Mouse (Mus musculus) midbrain, embryonic 10.5 days (tissue): ENCODE results near the gene Tnpo2. TPM values are rescaled to one million over a fixed set of nuclear protein-coding genes. Genes with fewer than 3 reads are reported as not detected.

Experiments used
- DNase-seq: peaks from one replicate; pipeline ENCODE4 v3.0.0-alpha.2; 2017; ENCODE audit warnings: low spot score
- H3K27ac ChIP-seq: fragments of 300-500 bp; sonication (generic); replicated peaks from 2 replicates; pipeline ENCODE4 v1.5.1; 2016; ENCODE audit warnings: mild to moderate bottlenecking
- H3K27me3 ChIP-seq: fragments of 300-500 bp; sonication (generic); 2 replicates; pipeline ENCODE4 v1.6.1; 2016; ENCODE audit warnings: low read depth, mild to moderate bottlenecking; ENCODE audit not compliant: poor library complexity, severe bottlenecking
- H3K36me3 ChIP-seq: fragments of 300-500 bp; sonication (generic); 2 replicates; pipeline ENCODE4 v1.6.1; 2016; ENCODE audit warnings: mild to moderate bottlenecking, moderate library complexity
- H3K4me1 ChIP-seq: fragments of 300-500 bp; sonication (generic); 2 replicates; pipeline ENCODE4 v1.6.1; 2016
- H3K4me3 ChIP-seq: fragments of 300-500 bp; sonication (generic); 2 replicates; pipeline ENCODE4 v1.5.1; 2016; ENCODE audit warnings: mild to moderate bottlenecking, moderate library complexity
- H3K9me3 ChIP-seq: fragments of 300-500 bp; sonication (generic); replicated peaks from 2 replicates; pipeline ENCODE4 v1.6.1; 2016; ENCODE audit warnings: mild to moderate bottlenecking
- WGBS: fragments of 180-500 bp; shearing (Covaris S2); methylation state at CpG from one replicate; pipeline ENCODE4 v1.1.7; 2016; 5-methylcytosine and 5-hydroxymethylcytosine counted together
- polyA plus RNA-seq: library from polyadenylated mRNA; unstranded; fragments of >200 nt; fragmentation: Nextera tagmentation; extraction: Ambion mirVana; gene quantifications from 2 replicates; pipeline ENCODE4 v1.2.1, GENCODE M21; 2016

Tnpo2 gene
- polyA plus RNA-seq, result 28.6 and 34.9 TPM in 2 replicates

DNA sequence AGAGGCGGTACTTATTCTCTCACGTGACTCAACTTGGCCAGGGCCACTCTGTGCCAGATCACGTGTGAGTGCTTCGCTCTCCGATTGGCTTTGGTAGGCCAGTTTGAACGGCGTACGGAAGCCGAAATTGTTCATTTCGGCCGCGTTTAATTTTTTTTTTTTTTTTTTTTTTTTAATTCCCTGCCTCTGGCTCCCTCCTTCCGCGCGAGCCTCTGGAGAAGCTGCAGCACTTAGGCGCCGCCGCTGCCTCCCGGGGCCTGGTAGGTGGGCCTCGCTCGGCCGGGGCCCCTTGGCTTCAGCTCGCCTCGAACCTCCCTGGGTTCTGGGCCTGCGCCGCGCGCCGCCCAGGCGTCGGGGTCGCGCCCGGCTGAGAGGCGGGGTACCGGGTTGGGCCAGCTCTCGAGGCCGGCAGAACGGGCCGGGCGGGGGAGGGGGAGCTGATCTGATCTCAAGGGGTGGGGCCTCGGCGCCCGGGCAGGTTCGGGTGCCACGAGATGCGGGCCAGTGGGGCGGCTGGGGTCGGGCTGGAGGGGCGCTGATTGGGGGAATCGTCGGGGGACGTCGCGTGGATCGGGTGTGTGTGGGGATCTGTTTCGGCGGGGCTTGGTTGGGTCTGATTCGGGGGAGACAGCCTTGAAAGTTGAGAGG is at the start of gene Tnpo2:
Gene Tnpo2 (plus strand): TSS at position 198 of the 648 bp plus-strand sequence.
- Histone ChIP-seq H3K9me3 (no peaks in the 10 kb centered on the region), H3K36me3 (peaks cover 50% of the 10 kb centered on the region), H3K27me3 (no peaks in the 10 kb centered on the region), H3K4me3 (peak within 1 kb of the TSS; percentile 76), H3K27ac (peak within 1 kb of the TSS; percentile 99), H3K4me1 (peaks cover 38% of the 10 kb centered on the region)
- peak; percentile 90 for DNase-seq
- under 1% methylated on average over 58 of the region's 59 CpGs for WGBS

DNA sequence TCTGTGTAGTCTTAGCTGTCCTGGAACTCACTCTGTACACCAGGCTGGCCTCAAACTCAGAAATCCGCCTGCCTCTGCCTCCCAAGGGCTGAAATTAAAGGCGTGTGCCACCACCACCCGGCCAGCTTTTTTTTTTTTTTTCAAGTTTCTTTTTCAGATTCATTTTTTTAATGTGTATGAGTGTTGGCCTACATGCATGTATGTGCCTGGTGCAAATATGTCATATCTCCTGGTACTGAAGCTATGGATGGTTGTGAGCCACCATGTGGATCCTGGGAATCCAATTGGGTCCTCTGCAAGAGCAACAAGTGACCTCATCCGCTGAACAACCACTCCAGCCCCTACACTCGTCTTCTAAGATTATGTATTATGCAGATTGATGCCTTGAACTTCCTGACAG is 49.3 kb upstream of the Tnpo2 start:
- no peak for DNase-seq
- peaks cover 47% of the 10 kb centered on the region for H3K4me1 ChIP-seq
- H3K27me3 ChIP-seq, result peaks cover 71% of the 10 kb centered on the region
- no peak overlapping the region for H3K27ac ChIP-seq
- no peaks in the 10 kb centered on the region for H3K36me3 ChIP-seq
- H3K9me3 ChIP-seq, result no peaks in the 10 kb centered on the region
- 86% methylated on average over 5 of the region's 5 CpGs for WGBS
- no peak overlapping the region for H3K4me3 ChIP-seq

DNA sequence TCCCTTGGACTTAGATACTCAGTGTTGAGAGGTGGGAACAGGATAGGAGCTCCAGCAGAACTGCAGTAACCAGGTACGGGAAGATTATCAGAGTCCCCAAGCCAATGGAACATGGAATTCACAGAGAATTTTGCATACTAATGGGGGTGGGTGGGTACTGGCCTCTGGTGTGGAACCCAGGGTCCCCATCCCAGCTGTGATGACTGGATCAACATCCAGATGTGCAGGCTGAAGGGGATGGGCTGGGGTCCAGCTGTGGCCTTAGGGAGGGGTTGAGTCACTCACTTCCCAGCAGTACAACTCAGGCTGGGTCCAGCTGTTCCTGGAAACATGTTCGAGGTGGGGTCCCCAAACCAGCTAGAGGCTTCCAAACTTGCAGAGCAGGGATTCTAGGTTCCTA is 48.8 kb upstream of the Tnpo2 start:
- peaks cover 47% of the 10 kb centered on the region for H3K4me1 ChIP-seq
- H3K27ac ChIP-seq, result no peak overlapping the region
- no peaks in the 10 kb centered on the region for H3K36me3 ChIP-seq
- no peak for DNase-seq
- H3K27me3 ChIP-seq, result peaks cover 69% of the 10 kb centered on the region
- H3K4me3 ChIP-seq, result no peak overlapping the region
- 80% methylated on average over 2 of the region's 2 CpGs for WGBS
- no peaks in the 10 kb centered on the region for H3K9me3 ChIP-seq

DNA sequence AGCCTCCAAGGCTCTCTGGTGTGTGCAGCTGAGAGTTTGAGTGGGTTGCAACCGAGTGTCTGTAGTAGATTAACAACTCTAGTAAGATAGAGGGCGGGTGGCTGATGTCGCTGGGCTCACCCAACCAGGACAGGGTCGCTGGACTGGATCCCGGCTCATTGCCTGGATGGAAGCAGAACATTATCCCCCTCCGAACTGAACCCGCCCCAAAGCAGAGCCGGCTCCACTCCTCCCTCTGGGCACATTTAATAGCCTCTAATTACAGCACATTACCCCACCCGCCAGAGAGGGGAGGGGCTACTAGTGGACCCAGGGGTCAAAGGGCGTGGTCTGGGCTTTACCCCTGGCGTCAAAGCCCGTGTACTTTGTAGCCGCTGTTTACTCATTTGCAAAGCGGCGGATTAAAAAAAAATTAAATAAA is 47.4 kb upstream of the Tnpo2 start:
- Histone ChIP-seq H3K4me1 (peaks cover 45% of the 10 kb centered on the region), H3K9me3 (no peaks in the 10 kb centered on the region), H3K36me3 (no peaks in the 10 kb centered on the region), H3K27ac (no peak overlapping the region), H3K27me3 (peaks cover 60% of the 10 kb centered on the region), H3K4me3 (peak overlapping the region; percentile 72)
- WGBS, result 16% methylated on average over 15 of the region's 15 CpGs
- no peak for DNase-seq

DNA sequence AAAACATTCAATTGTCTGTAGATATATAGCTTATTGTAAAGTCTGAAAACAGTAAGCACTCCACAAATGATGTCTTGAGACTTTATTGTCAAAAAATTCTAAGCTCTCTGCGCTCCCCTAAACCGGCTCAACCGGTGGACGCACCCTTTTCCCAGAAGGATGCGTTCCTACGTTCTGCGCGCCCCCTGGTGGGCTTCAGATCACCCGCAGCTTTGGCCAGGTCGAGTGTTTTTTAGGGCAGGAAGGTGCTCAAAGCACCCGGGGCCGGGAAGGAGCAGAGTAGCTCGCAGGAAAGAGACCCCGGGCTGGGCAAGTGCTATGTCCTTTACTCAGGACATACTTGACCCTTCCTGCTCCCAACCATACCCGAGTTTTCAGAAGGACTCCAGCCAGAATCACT is 46.9 kb upstream of the Tnpo2 start:
- peak; percentile 90 for DNase-seq
- Histone ChIP-seq H3K27me3 (peaks cover 60% of the 10 kb centered on the region), H3K4me1 (peaks cover 40% of the 10 kb centered on the region), H3K4me3 (peak overlapping the region; percentile 72), H3K9me3 (no peaks in the 10 kb centered on the region), H3K36me3 (no peaks in the 10 kb centered on the region), H3K27ac (peak overlapping the region; percentile 88)
- under 1% methylated on average over 15 of the region's 15 CpGs for WGBS

DNA sequence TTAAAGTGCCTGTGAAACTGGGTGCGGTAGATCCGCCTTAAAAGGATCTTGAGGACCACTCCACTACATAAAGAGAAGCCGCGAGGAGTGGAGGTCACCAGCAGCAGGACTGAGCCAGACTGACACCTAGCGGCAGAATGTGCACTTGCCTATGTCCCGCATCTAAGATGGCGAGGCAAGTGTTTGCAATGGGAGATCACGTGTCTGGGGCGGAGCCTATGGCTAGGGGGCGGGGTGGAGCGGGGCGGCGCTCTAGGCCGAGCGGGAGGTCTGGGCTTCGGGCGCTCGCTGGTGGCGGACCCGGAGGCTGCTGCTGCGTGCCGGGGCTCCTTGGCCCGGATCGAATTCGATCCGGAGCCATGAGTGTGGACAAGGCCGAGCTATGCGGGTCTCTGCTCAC is 46.4 kb upstream of the Tnpo2 start, which contains the start of gene Hook2:
Gene Hook2 (plus strand): TSS at position 255 of the 400 bp plus-strand sequence.
- peak; percentile 96 for DNase-seq
- Histone ChIP-seq H3K36me3 (no peaks in the 10 kb centered on the region), H3K27ac (peak within 1 kb of the TSS; percentile 88), H3K27me3 (peaks cover 60% of the 10 kb centered on the region), H3K9me3 (no peaks in the 10 kb centered on the region), H3K4me1 (peaks cover 35% of the 10 kb centered on the region), H3K4me3 (peak within 1 kb of the TSS; percentile 72)
- under 1% methylated on average over 28 of the region's 28 CpGs for WGBS

DNA sequence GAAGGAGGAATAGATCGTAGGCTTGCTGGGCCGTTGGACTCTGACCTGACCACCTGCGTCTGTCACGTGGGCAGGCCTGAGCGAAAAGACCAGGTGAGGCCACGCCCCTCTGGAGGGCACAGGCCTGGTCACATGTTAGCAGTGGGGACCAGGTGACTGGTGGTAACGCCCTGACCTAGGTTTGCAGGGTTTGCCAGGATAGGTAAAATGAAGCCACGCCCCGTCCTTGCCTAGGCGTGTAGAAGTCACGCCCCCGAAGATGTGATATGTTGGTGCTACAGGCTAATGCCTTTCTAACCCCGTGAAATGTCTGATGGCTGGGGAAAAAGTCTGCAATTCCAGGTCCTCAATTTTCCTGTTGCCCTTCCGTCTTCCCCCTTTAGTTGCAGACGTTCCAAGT is 45.9 kb upstream of the Tnpo2 start:
- H3K27me3 ChIP-seq, result peaks cover 64% of the 10 kb centered on the region
- H3K9me3 ChIP-seq, result no peaks in the 10 kb centered on the region
- H3K36me3 ChIP-seq, result no peaks in the 10 kb centered on the region
- peak overlapping the region; percentile 88 for H3K27ac ChIP-seq
- peak overlapping the region; percentile 72 for H3K4me3 ChIP-seq
- no peak for DNase-seq
- peaks cover 34% of the 10 kb centered on the region for H3K4me1 ChIP-seq
- 2% methylated on average over 15 of the region's 15 CpGs for WGBS

DNA sequence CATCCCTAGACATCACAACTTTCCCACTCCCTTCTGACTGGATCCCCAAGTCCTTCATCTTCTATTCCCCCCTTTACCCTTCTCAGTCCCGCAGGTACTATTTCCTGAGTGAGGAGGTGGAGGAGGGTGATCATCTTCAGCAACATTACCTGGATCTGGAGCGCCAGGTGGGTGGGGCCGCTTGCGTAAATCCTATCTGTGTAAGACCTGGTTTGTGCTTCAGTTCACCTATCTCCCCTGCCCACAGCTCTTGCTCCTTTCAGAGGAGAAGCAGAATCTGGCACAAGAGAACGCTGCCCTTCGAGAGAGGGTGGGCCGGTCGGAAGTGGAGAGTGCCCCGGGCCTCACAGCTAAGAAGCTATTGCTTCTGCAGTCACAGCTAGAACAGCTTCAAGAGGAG is 42.3 kb upstream of the Tnpo2 start:
- Histone ChIP-seq H3K4me3 (no peak overlapping the region), H3K9me3 (no peaks in the 10 kb centered on the region), H3K27me3 (peaks cover 49% of the 10 kb centered on the region), H3K4me1 (peaks cover 37% of the 10 kb centered on the region), H3K27ac (no peak overlapping the region), H3K36me3 (no peaks in the 10 kb centered on the region)
- WGBS, result 96% methylated on average over 9 of the region's 9 CpGs
- DNase-seq, result no peak

DNA sequence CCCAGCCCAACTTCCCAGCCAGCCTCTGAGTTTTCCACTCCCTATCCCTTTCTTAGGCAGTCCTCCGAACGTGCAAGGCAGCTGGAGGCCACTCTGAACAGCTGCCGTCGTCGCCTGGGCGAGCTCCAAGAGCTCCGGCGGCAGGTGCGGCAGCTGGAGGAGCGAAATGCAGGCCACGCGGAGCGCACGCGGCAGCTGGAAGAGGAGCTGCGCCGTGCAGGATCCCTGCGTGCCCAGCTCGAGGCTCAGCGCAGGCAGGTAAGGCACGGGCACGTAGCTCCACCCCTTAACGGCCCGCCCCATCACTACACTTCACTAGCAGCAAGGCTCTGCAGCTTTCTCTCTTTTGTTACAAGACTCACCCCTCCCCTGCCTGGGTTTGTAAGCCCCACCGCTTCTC is 41.0 kb upstream of the Tnpo2 start:
- Histone ChIP-seq H3K27ac (no peak overlapping the region), H3K27me3 (peaks cover 49% of the 10 kb centered on the region), H3K4me3 (peak overlapping the region; percentile 2; the same call in 1 of the 2 replicates), H3K9me3 (no peaks in the 10 kb centered on the region), H3K4me1 (peaks cover 26% of the 10 kb centered on the region), H3K36me3 (no peaks in the 10 kb centered on the region)
- WGBS, result 26% methylated on average over 25 of the region's 25 CpGs
- DNase-seq, result no peak

DNA sequence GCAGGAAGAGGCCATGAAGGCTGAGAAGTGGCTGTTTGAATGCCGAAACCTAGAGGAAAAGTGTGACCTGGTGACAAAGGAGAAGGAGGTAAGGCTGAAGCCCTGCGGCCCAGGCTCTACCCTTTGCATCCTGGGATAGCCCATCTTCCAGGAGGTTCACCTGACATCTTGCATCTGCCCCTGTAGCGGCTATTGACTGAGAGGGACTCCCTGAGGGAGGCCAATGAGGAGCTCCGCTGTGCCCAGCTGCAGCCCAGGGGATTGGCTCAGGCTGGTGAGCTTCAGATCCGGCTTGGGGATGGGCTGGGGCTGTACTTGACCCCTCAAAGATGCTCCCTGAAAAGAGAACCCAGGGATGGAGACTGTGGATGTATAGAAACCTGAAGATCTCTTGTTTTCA is 39.7 kb upstream of the Tnpo2 start:
- WGBS, result 64% methylated on average over 5 of the region's 5 CpGs
- no peak for DNase-seq

DNA sequence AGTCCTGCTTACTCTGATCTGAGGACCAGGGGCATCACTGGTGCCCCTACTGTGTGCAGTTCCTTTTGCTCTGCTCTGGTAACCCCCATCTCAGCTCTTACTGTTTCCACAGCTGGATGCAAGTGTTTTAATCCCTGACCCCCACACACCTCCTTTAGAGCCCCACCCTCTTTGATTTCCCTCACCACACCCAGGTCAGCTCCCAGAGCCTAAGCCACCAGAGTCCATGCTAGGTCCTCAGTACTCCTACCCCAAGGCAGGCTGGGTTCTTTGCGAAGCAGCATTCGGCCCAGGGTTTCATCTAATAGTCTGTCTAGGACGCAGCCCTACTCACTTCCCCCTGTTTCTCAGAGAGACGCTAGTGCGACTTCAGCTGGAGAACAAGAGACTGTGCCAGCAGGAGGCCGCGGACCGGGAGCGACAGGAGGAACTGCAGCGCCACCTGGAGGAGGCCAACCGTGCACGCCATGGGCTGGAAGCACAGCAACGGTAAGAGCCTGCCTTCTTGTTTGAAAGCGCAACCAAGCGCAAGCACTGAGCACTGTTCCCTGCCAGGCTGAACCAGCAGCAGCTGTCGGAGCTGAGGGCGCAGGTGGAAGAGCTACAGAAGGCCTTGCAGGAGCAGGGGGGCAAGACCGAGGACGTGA is 38.9 kb upstream of the Tnpo2 start:
- no peaks in the 10 kb centered on the region for H3K36me3 ChIP-seq
- H3K27ac ChIP-seq, result peak overlapping the region; percentile 77
- peaks cover 37% of the 10 kb centered on the region for H3K27me3 ChIP-seq
- peak overlapping the region; percentile 41 for H3K4me3 ChIP-seq
- peak; percentile 90 for DNase-seq
- 4% methylated on average over 19 of the region's 19 CpGs for WGBS
- peaks cover 19% of the 10 kb centered on the region for H3K4me1 ChIP-seq
- H3K9me3 ChIP-seq, result no peaks in the 10 kb centered on the region

More for the DNA sequence above, 39.7 kb upstream of the Tnpo2 start:
- no peak overlapping the region for H3K27ac ChIP-seq
- H3K4me1 ChIP-seq, result peaks cover 19% of the 10 kb centered on the region
- H3K4me3 ChIP-seq, result no peak overlapping the region
- peaks cover 41% of the 10 kb centered on the region for H3K27me3 ChIP-seq
- H3K36me3 ChIP-seq, result no peaks in the 10 kb centered on the region
- no peaks in the 10 kb centered on the region for H3K9me3 ChIP-seq

DNA sequence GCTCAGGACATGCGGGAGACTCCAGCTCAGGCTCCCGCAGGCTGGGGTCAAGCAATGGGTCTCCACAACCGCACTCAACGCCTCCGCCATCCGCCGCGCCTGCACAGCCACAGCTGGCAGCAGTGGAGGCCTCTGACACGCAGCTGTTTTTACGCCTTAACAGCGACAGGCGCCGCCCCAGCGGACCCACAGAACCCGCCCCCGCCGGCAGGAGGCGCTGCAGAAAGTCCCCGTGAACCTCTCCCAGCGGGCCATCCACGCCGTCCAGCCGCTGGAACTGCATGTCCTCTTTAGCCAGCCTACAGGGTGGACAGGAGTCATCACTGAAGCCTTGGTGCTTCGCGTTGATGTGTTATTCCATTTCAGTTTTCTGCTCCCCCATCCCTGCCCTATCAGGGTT is 29.0 kb upstream of the Tnpo2 start:
- no peak overlapping the region for H3K27ac ChIP-seq
- H3K36me3 ChIP-seq, result no peaks in the 10 kb centered on the region
- peaks cover 4% of the 10 kb centered on the region for H3K4me1 ChIP-seq
- H3K4me3 ChIP-seq, result no peak overlapping the region
- DNase-seq, result no peak
- no peaks in the 10 kb centered on the region for H3K9me3 ChIP-seq
- 14% methylated on average over 25 of the region's 25 CpGs for WGBS
- peaks cover 54% of the 10 kb centered on the region for H3K27me3 ChIP-seq

DNA sequence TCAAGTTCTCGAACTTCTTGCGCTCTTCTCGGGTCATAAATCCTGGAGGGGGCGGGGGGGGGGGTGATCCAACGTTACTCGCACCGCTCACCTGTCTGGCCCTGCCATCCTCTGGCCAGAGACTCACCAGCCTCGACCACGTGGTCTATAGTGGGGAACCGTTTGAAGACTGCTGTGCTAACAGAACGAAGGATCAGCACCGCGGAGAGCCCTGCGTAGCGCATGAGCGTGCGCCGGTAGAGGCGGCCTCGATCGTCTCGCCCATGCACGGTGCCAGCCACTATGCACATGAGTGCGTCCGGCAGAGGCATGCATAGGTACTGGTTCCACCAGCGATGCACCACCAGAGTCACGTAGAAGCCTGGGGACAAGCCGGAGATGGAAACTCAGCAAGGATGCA is 25.5 kb upstream of the Tnpo2 start:
- peaks cover 77% of the 10 kb centered on the region for H3K27me3 ChIP-seq
- WGBS, result 13% methylated on average over 28 of the region's 28 CpGs
- H3K4me3 ChIP-seq, result peak overlapping the region; percentile 21
- H3K9me3 ChIP-seq, result no peaks in the 10 kb centered on the region
- peaks cover 12% of the 10 kb centered on the region for H3K4me1 ChIP-seq
- DNase-seq, result no peak
- H3K27ac ChIP-seq, result no peak overlapping the region
- H3K36me3 ChIP-seq, result no peaks in the 10 kb centered on the region
